Mouse (Mus musculus) forebrain, embryonic 15.5 days (tissue): Measurements from ENCODE around the gene Fyn. TPM values are rescaled to one million over a fixed set of nuclear protein-coding genes. Genes with fewer than 3 reads are reported as not detected.

Experiments
- ATAC-seq: fragments of 200-750 bp; cut with Nextera tagmentation; replicated peaks from 2 replicates; pipeline ENCODE4 v1.8.0; 2017; ENCODE audit warnings: mild to moderate bottlenecking, moderate TSS enrichment, moderate library complexity
- H3K27ac ChIP-seq: fragments of 300-500 bp; sonication (generic); replicated peaks from 2 replicates; pipeline ENCODE4 v1.5.1; 2015; ENCODE audit warnings: mild to moderate bottlenecking, inconsistent platforms
- H3K27me3 ChIP-seq: fragments of 300-500 bp; sonication (generic); 2 replicates; pipeline ENCODE4 v1.6.1; 2015; ENCODE audit warnings: inconsistent platforms
- H3K36me3 ChIP-seq: fragments of 300-500 bp; sonication (generic); 2 replicates; pipeline ENCODE4 v1.6.1; 2015; ENCODE audit warnings: mild to moderate bottlenecking, inconsistent platforms
- H3K4me1 ChIP-seq: fragments of 300-500 bp; sonication (generic); 2 replicates; pipeline ENCODE4 v1.6.1; 2015; ENCODE audit warnings: inconsistent platforms
- H3K4me2 ChIP-seq: fragments of 300-500 bp; sonication (generic); replicated peaks from 2 replicates; pipeline ENCODE4 v1.6.1; 2015; ENCODE audit warnings: mild to moderate bottlenecking, inconsistent platforms
- H3K4me3 ChIP-seq: fragments of 300-500 bp; sonication (generic); 2 replicates; pipeline ENCODE4 v1.5.1; 2015; ENCODE audit warnings: mild to moderate bottlenecking, inconsistent platforms
- H3K9ac ChIP-seq: fragments of 300-500 bp; sonication (generic); replicated peaks from 2 replicates; pipeline ENCODE4 v1.6.1; 2015; ENCODE audit warnings: mild to moderate bottlenecking, inconsistent platforms
- H3K9me3 ChIP-seq: fragments of 300-500 bp; sonication (generic); 2 replicates; pipeline ENCODE4 v1.6.1; 2016; ENCODE audit warnings: inconsistent platforms
- WGBS: fragments of 180-500 bp; shearing (Covaris S2); methylation state at CpG from one replicate; pipeline ENCODE4 v1.1.7; 2015; ENCODE audit warnings: mixed read lengths; 5-methylcytosine and 5-hydroxymethylcytosine counted together
- polyA plus RNA-seq: library from polyadenylated mRNA; unstranded; fragments of >200 nt; fragmentation: Nextera tagmentation; extraction: Ambion mirVana; gene quantifications from 2 replicates; pipeline ENCODE4 v1.2.1, GENCODE M21; 2015

Fyn gene
- polyA plus RNA-seq, 1 experiment from 2014 or later = 79.3 TPM

DNA sequence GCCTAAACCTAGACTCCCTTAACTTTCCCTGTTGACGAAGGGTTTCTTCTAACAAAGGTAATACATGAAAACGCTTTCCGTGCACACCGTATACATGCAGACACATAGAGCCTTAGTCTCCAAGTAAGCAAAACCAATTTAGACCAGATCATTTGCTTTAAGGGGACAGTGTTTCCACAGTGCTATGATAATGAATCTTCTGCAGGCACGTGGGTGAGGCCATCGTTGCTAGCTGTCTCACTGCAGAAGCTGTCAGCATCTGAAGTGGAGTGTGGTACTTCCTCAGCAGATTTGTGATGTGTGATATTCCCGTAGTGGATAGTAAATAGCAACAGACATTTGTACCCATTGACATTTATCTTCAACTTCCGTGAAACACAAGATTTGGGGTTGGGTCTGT is 16.6 kb downstream of the Fyn start:
- no peak overlapping the region for H3K9ac ChIP-seq
- peaks cover 69% of the 10 kb centered on the region for H3K4me1 ChIP-seq
- ATAC-seq = no peak
- no peak overlapping the region for H3K27ac ChIP-seq
- H3K27me3 ChIP-seq = no peaks in the 10 kb centered on the region
- H3K9me3 ChIP-seq = no peaks in the 10 kb centered on the region
- WGBS = 87% methylated on average over 8 of the region's 8 CpGs
- no peak overlapping the region for H3K4me2 ChIP-seq
- H3K36me3 ChIP-seq = no peaks in the 10 kb centered on the region
- H3K4me3 ChIP-seq = no peak overlapping the region

DNA sequence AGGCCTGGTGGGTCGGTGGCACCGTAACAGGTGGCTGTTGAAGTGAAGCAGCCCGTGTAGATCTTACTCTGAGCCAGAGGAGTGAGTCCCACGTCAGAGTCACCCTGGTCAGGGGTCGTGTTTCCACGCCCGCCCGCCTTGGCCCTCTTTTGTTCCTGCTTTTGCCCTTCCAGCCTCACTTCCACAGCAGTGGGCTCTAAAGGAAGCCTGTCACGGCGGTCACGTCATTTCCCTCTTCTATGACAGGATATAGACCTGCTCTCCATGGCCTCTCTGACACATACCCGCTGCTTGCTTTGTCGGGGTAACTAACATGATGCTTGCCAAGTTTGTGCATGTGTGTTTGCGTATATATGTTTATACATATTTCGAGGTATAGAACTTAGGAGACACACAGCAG is 17.5 kb downstream of the Fyn start:
- 0 out of 2 replicates have a peak overlapping the region, but pooled peaks have one; percentile 0 for H3K27ac ChIP-seq
- peak; percentile 27; the same call in 1 of the 2 replicates for ATAC-seq
- H3K4me2 ChIP-seq = no peak overlapping the region
- H3K9me3 ChIP-seq = no peaks in the 10 kb centered on the region
- 54% methylated on average over 15 of the region's 15 CpGs for WGBS
- H3K4me1 ChIP-seq = peaks cover 69% of the 10 kb centered on the region
- peaks cover 5% of the 10 kb centered on the region for H3K36me3 ChIP-seq
- H3K4me3 ChIP-seq = no peak overlapping the region
- H3K9ac ChIP-seq = no peak overlapping the region
- no peaks in the 10 kb centered on the region for H3K27me3 ChIP-seq

- Histone ChIP-seq H3K9me3 (no peaks in the 10 kb centered on the region), H3K4me1 (peaks cover 71% of the 10 kb centered on the region), H3K4me2 (no peak overlapping the region), H3K27ac (peak overlapping the region; percentile 38), H3K36me3 (peaks cover 11% of the 10 kb centered on the region), H3K27me3 (no peaks in the 10 kb centered on the region), H3K4me3 (no peak overlapping the region), H3K9ac (no peak overlapping the region)
- ATAC-seq = peak; percentile 31; the same call in 1 of the 2 replicates
- 49% methylated on average over 5 of the region's 5 CpGs for WGBS
Measured at GRCm38 (mm10) chr10:39387024-39387423, 18.4 kb downstream of the Fyn start.

DNA sequence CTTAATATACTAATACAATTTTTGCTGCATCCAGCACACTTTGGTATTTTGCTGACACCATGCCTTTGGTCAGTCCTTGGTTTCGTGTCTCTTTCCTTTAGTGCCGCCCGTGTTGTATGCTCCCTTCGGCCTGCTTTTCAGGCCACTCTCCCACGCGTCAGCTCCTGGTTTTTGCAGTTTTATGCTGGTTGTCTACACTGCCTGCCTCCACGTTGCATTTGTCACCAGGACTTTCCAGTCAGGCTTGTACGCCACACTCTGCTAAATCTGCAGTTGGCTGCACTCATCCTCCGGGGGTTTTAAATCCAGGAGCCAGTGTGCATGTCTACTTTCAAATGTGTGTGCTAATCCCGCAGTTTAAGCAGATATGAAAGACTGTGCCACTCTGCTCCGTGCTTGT is 18.9 kb downstream of the Fyn start:
- Histone ChIP-seq H3K27ac (peak overlapping the region; percentile 38), H3K4me1 (peaks cover 75% of the 10 kb centered on the region), H3K9ac (no peak overlapping the region), H3K9me3 (no peaks in the 10 kb centered on the region), H3K36me3 (peaks cover 11% of the 10 kb centered on the region), H3K27me3 (no peaks in the 10 kb centered on the region), H3K4me2 (no peak overlapping the region), H3K4me3 (no peak overlapping the region)
- 76% methylated on average over 11 of the region's 11 CpGs for WGBS
- ATAC-seq = no peak

- 94% methylated on average over 3 of the region's 3 CpGs for WGBS
- H3K4me2 ChIP-seq = no peak overlapping the region
- no peak overlapping the region for H3K4me3 ChIP-seq
- peaks cover 11% of the 10 kb centered on the region for H3K36me3 ChIP-seq
- no peaks in the 10 kb centered on the region for H3K9me3 ChIP-seq
- no peak for ATAC-seq
- peaks cover 73% of the 10 kb centered on the region for H3K4me1 ChIP-seq
- H3K27ac ChIP-seq = peak overlapping the region; percentile 42; the same call in 1 of the 2 replicates
- no peaks in the 10 kb centered on the region for H3K27me3 ChIP-seq
- H3K9ac ChIP-seq = no peak overlapping the region
Measured at GRCm38 (mm10) chr10:39388144-39388543, 19.5 kb downstream of the Fyn start.

GRCm38 (mm10) chr10:39389451-39389891 is 20.8 kb downstream of the Fyn start:
- H3K4me2 ChIP-seq = no peak overlapping the region
- no peaks in the 10 kb centered on the region for H3K9me3 ChIP-seq
- WGBS = 54% methylated on average over 11 of the region's 11 CpGs
- H3K36me3 ChIP-seq = peaks cover 11% of the 10 kb centered on the region
- no peak for ATAC-seq
- H3K4me3 ChIP-seq = no peak overlapping the region
- peaks cover 70% of the 10 kb centered on the region for H3K4me1 ChIP-seq
- peak overlapping the region; percentile 40 for H3K27ac ChIP-seq
- no peak overlapping the region for H3K9ac ChIP-seq
- H3K27me3 ChIP-seq = no peaks in the 10 kb centered on the region

DNA sequence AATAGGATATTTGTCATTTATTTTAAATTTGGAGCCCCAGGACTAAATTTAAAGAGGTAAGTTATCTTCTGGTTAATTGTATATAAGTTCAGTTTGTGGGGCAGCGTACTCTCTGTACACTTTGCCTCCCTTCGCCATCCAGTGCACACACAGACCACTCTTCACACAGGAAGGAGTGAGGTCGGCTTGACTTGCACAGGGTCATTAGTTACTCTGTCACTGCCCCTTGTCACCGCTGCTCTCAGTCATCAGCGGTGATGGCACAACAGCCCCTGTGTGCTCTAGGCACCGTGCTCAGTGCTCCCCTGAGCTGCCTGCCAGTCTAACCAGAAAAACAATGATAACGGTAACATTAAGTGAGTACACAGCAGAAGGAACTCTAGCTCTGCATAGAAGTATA is 21.9 kb downstream of the Fyn start:
- WGBS = 86% methylated on average over 7 of the region's 7 CpGs
- H3K36me3 ChIP-seq = peaks cover 14% of the 10 kb centered on the region
- ATAC-seq = no peak
- H3K9ac ChIP-seq = no peak overlapping the region
- H3K27ac ChIP-seq = no peak overlapping the region
- no peaks in the 10 kb centered on the region for H3K27me3 ChIP-seq
- H3K4me3 ChIP-seq = no peak overlapping the region
- H3K4me2 ChIP-seq = no peak overlapping the region
- no peaks in the 10 kb centered on the region for H3K9me3 ChIP-seq
- H3K4me1 ChIP-seq = peaks cover 61% of the 10 kb centered on the region

- H3K4me2 ChIP-seq = no peak overlapping the region
- H3K36me3 ChIP-seq = peaks cover 14% of the 10 kb centered on the region
- H3K9me3 ChIP-seq = no peaks in the 10 kb centered on the region
- H3K4me3 ChIP-seq = no peak overlapping the region
- peak overlapping the region; percentile 21; the same call in 1 of the 2 replicates for H3K27ac ChIP-seq
- peaks cover 40% of the 10 kb centered on the region for H3K4me1 ChIP-seq
- ATAC-seq = peak; percentile 70
- no peak overlapping the region for H3K9ac ChIP-seq
- WGBS = 73% methylated on average over 6 of the region's 6 CpGs
- no peaks in the 10 kb centered on the region for H3K27me3 ChIP-seq
Measured at GRCm38 (mm10) chr10:39392900-39393483, 24.3 kb downstream of the Fyn start.

GRCm38 (mm10) chr10:39395544-39395943 is 26.9 kb downstream of the Fyn start:
- no peaks in the 10 kb centered on the region for H3K27me3 ChIP-seq
- 94% methylated on average over 5 of the region's 5 CpGs for WGBS
- H3K4me1 ChIP-seq = peaks cover 27% of the 10 kb centered on the region
- ATAC-seq = no peak
- no peak overlapping the region for H3K4me2 ChIP-seq
- no peaks in the 10 kb centered on the region for H3K9me3 ChIP-seq
- H3K9ac ChIP-seq = no peak overlapping the region
- no peak overlapping the region for H3K4me3 ChIP-seq
- H3K36me3 ChIP-seq = peaks cover 14% of the 10 kb centered on the region
- no peak overlapping the region for H3K27ac ChIP-seq

GRCm38 (mm10) chr10:39398924-39399323 is 30.3 kb downstream of the Fyn start:
- H3K36me3 ChIP-seq = peaks cover 10% of the 10 kb centered on the region; the same call in 1 of the 2 replicates

GRCm38 (mm10) chr10:39400155-39400554 is 31.5 kb downstream of the Fyn start:
- 84% methylated on average over 5 of the region's 5 CpGs for WGBS
- no peak overlapping the region for H3K4me2 ChIP-seq
- no peak for ATAC-seq

More at GRCm38 (mm10) chr10:39398924-39399323, 30.3 kb downstream of the Fyn start:
- H3K4me3 ChIP-seq = no peak overlapping the region
- H3K9ac ChIP-seq = no peak overlapping the region
- ATAC-seq = no peak
- peaks cover 19% of the 10 kb centered on the region for H3K4me1 ChIP-seq
- no peak overlapping the region for H3K4me2 ChIP-seq
- H3K9me3 ChIP-seq = no peaks in the 10 kb centered on the region
- WGBS = 70% methylated on average over 7 of the region's 7 CpGs
- no peak overlapping the region for H3K27ac ChIP-seq
- no peaks in the 10 kb centered on the region for H3K27me3 ChIP-seq

GRCm38 (mm10) chr10:39402487-39402886 is 33.8 kb downstream of the Fyn start:
- H3K4me3 ChIP-seq = no peak overlapping the region
- H3K36me3 ChIP-seq = peaks cover 8% of the 10 kb centered on the region; the same call in 1 of the 2 replicates
- H3K9me3 ChIP-seq = no peaks in the 10 kb centered on the region
- peaks cover 27% of the 10 kb centered on the region for H3K4me1 ChIP-seq
- WGBS = 94% methylated on average over 6 of the region's 6 CpGs
- no peak overlapping the region for H3K27ac ChIP-seq
- H3K9ac ChIP-seq = no peak overlapping the region
- no peak; the same call in 1 of the 2 replicates for ATAC-seq
- no peaks in the 10 kb centered on the region for H3K27me3 ChIP-seq
- H3K4me2 ChIP-seq = no peak overlapping the region

More at GRCm38 (mm10) chr10:39400155-39400554, 31.5 kb downstream of the Fyn start:
- Histone ChIP-seq H3K27ac (no peak overlapping the region), H3K9ac (no peak overlapping the region), H3K36me3 (peaks cover 10% of the 10 kb centered on the region; the same call in 1 of the 2 replicates), H3K4me1 (peaks cover 17% of the 10 kb centered on the region), H3K27me3 (no peaks in the 10 kb centered on the region), H3K9me3 (no peaks in the 10 kb centered on the region), H3K4me3 (no peak overlapping the region)

GRCm38 (mm10) chr10:39403706-39404105 is 35.1 kb downstream of the Fyn start:
- 81% methylated on average over 6 of the region's 6 CpGs for WGBS
- ATAC-seq = no peak
- H3K27ac ChIP-seq = no peak overlapping the region
- H3K4me3 ChIP-seq = no peak overlapping the region
- peaks cover 19% of the 10 kb centered on the region for H3K4me1 ChIP-seq
- H3K27me3 ChIP-seq = no peaks in the 10 kb centered on the region
- H3K36me3 ChIP-seq = peaks cover 8% of the 10 kb centered on the region; the same call in 1 of the 2 replicates
- no peak overlapping the region for H3K9ac ChIP-seq
- no peak overlapping the region for H3K4me2 ChIP-seq
- H3K9me3 ChIP-seq = no peaks in the 10 kb centered on the region
